Mouse (Mus musculus): ENCODE data around the gene Gm36864. TPM values are rescaled to one million over a fixed set of nuclear protein-coding genes. Genes with fewer than 3 reads are reported as not detected.

The Gm36864 gene
- polyA plus RNA-seq, 1 experiment, result not detected

DNA sequence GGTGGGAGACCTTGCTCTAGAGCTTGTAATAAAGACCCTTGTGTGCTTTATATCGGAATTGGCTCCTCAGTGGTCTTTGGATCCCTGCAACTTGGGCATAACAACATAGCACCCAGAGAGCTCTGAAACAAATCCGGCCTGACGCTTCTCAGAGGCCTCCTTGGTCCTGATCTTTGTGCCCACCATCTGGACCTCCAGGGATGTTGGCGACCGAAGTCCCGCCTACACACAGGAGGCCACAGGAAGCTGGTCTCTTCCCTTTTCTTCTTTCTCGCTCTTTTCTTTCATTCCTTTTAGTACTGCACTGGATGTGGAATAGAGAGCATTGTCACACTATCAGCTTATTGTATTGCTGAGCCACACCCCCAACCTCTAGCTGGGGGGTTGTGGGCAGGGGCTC lies 37.5 kb downstream of the Gm36864 start:
- Histone ChIP-seq H3K27me3 (ENCODE audit: control insufficient read depth, insufficient read depth, insufficient read length) (peaks cover 57% of the 10 kb centered on the region), H3K79me2 (ENCODE audit: control insufficient read depth, insufficient read depth) (no peaks in the 10 kb centered on the region), H3K4me2 (ENCODE audit: low read depth) (no peak overlapping the region), H3K4me3 (no peak overlapping the region), H3ac (ENCODE audit: control insufficient read depth, insufficient read length) (no peak overlapping the region), H3K36me3 (ENCODE audit: control insufficient read depth, insufficient read depth) (no peaks in the 10 kb centered on the region)
- no peak for TF ChIP-seq CEBPB (IDR thresholded peaks at IDR 0.05; ENCODE audit: insufficient read depth, poor library complexity, severe bottlenecking)
- no peak for TF ChIP-seq REST (IDR thresholded peaks at IDR 0.05; ENCODE audit: insufficient read depth, insufficient read length)
- no peak for TF ChIP-seq E2F4 (IDR thresholded peaks at IDR 0.05; ENCODE audit: insufficient read depth)
- TF ChIP-seq USF1 (IDR thresholded peaks at IDR 0.05; ENCODE audit: low read depth), result no peak
- no peak for TF ChIP-seq TCF12 (IDR thresholded peaks at IDR 0.05; ENCODE audit: insufficient read depth, poor library complexity, severe bottlenecking)
- no peak for TF ChIP-seq MYOG (IDR thresholded peaks at IDR 0.05; ENCODE audit: control insufficient read depth in 1 of 3, insufficient read depth in 1 of 3, insufficient read length in 2 of 3, low read depth in 2 of 3)
- TF ChIP-seq TCF3 (IDR thresholded peaks at IDR 0.05; ENCODE audit: insufficient read length, low read depth), result no peak
- TF ChIP-seq POLR2AphosphoS2 (IDR thresholded peaks at IDR 0.05; ENCODE audit: insufficient read length, low read depth), result no peak
- no peak for TF ChIP-seq SRF (IDR thresholded peaks at IDR 0.05; ENCODE audit: control insufficient read depth, insufficient read length, low read depth)
- no peak for TF ChIP-seq MYOD1 (IDR thresholded peaks at IDR 0.05; ENCODE audit: control insufficient read depth in 1 of 3, insufficient read length in 2 of 3, low read depth in 2 of 3)
- no peak for TF ChIP-seq POLR2A (IDR thresholded peaks at IDR 0.05; ENCODE audit: insufficient read length, low read depth)
- no peak for TF ChIP-seq MAX (IDR thresholded peaks at IDR 0.05; ENCODE audit: low read depth)

DNA sequence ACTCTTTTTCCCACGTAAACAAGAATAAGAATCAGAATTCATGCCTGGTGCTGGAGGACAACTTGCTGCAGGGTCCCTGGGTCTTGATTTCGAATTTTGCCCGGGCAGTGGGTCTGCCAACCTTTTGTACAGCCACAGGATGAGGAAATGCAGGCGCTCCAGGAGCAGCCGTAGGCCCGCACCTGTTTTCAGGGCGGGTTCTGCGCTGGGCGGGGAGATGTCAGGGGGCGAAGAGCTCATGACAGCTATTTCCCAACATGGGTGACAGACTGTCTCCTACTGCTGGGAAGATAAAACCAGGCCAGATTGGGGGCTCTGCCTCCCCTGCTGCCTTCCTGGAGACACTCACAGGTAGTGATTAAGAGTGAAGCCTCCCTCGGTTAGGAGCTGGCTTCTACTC lies 38.1 kb downstream of the Gm36864 start:
- H3K79me2 ChIP-seq (ENCODE audit: control insufficient read depth, insufficient read depth), result no peaks in the 10 kb centered on the region
- TF ChIP-seq POLR2A (IDR thresholded peaks at IDR 0.05; ENCODE audit: insufficient read length, low read depth) (no peak), E2F4 (IDR thresholded peaks at IDR 0.05; ENCODE audit: insufficient read depth) (no peak), TCF12 (IDR thresholded peaks at IDR 0.05; ENCODE audit: insufficient read depth, poor library complexity, severe bottlenecking) (no peak), CEBPB (IDR thresholded peaks at IDR 0.05; ENCODE audit: insufficient read depth, poor library complexity, severe bottlenecking) (no peak), USF1 (IDR thresholded peaks at IDR 0.05; ENCODE audit: low read depth) (no peak), MYOG (IDR thresholded peaks at IDR 0.05; ENCODE audit: control insufficient read depth in 1 of 3, insufficient read depth in 1 of 3, insufficient read length in 2 of 3, low read depth in 2 of 3) (no peak), SRF (IDR thresholded peaks at IDR 0.05; ENCODE audit: control insufficient read depth, insufficient read length, low read depth) (no peak), MYOD1 (IDR thresholded peaks at IDR 0.05; ENCODE audit: control insufficient read depth in 1 of 3, insufficient read length in 2 of 3, low read depth in 2 of 3) (no peak), TCF3 (IDR thresholded peaks at IDR 0.05; ENCODE audit: insufficient read length, low read depth) (no peak), MAX (IDR thresholded peaks at IDR 0.05; ENCODE audit: low read depth) (no peak), POLR2AphosphoS2 (IDR thresholded peaks at IDR 0.05; ENCODE audit: insufficient read length, low read depth) (no peak), REST (IDR thresholded peaks at IDR 0.05; ENCODE audit: insufficient read depth, insufficient read length) (no peak)
- H3K4me2 ChIP-seq (ENCODE audit: low read depth), result no peak overlapping the region
- no peak overlapping the region for H3K4me3 ChIP-seq
- H3ac ChIP-seq (ENCODE audit: control insufficient read depth, insufficient read length), result no peak overlapping the region
- H3K36me3 ChIP-seq (ENCODE audit: control insufficient read depth, insufficient read depth), result no peaks in the 10 kb centered on the region
- H3K27me3 ChIP-seq (ENCODE audit: control insufficient read depth, insufficient read depth, insufficient read length), result peaks cover 57% of the 10 kb centered on the region

DNA sequence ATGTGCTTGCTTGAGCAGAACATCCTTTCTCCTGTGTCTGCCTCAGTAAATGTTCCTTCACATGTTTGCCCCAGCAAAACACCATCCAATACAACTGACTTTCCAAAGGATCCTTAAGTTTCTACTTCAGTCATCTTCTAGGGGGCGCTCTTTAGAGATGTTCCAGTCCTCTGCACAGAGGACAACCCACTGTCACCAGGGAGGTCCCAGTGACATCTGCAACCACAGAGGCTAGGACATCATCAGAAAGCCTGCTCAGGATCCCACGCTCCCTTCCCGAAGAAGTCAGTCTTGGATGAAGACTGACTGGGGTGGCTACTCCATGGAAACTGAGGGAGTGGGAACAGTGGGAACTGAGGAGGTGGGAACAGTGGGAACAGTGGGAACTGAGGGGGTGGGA lies 39.6 kb downstream of the Gm36864 start:
- Histone ChIP-seq H3K27me3 (ENCODE audit: control insufficient read depth, insufficient read depth, insufficient read length) (peaks cover 56% of the 10 kb centered on the region), H3K79me2 (ENCODE audit: control insufficient read depth, insufficient read depth) (no peaks in the 10 kb centered on the region)
- TF ChIP-seq USF1 (IDR thresholded peaks at IDR 0.05; ENCODE audit: low read depth), result no peak
- no peak for TF ChIP-seq CEBPB (IDR thresholded peaks at IDR 0.05; ENCODE audit: insufficient read depth, poor library complexity, severe bottlenecking)
- no peak for TF ChIP-seq POLR2A (IDR thresholded peaks at IDR 0.05; ENCODE audit: insufficient read length, low read depth)
- TF ChIP-seq MYOG (IDR thresholded peaks at IDR 0.05; ENCODE audit: control insufficient read depth in 1 of 3, insufficient read depth in 1 of 3, insufficient read length in 2 of 3, low read depth in 2 of 3), result no peak
- TF ChIP-seq SRF (IDR thresholded peaks at IDR 0.05; ENCODE audit: control insufficient read depth, insufficient read length, low read depth), result no peak
- TF ChIP-seq TCF12 (IDR thresholded peaks at IDR 0.05; ENCODE audit: insufficient read depth, poor library complexity, severe bottlenecking), result no peak
- no peak for TF ChIP-seq MYOD1 (IDR thresholded peaks at IDR 0.05; ENCODE audit: control insufficient read depth in 1 of 3, insufficient read length in 2 of 3, low read depth in 2 of 3)
- TF ChIP-seq TCF3 (IDR thresholded peaks at IDR 0.05; ENCODE audit: insufficient read length, low read depth), result no peak
- no peak for TF ChIP-seq REST (IDR thresholded peaks at IDR 0.05; ENCODE audit: insufficient read depth, insufficient read length)
- no peak for TF ChIP-seq MAX (IDR thresholded peaks at IDR 0.05; ENCODE audit: low read depth)
- TF ChIP-seq E2F4 (IDR thresholded peaks at IDR 0.05; ENCODE audit: insufficient read depth), result no peak

DNA sequence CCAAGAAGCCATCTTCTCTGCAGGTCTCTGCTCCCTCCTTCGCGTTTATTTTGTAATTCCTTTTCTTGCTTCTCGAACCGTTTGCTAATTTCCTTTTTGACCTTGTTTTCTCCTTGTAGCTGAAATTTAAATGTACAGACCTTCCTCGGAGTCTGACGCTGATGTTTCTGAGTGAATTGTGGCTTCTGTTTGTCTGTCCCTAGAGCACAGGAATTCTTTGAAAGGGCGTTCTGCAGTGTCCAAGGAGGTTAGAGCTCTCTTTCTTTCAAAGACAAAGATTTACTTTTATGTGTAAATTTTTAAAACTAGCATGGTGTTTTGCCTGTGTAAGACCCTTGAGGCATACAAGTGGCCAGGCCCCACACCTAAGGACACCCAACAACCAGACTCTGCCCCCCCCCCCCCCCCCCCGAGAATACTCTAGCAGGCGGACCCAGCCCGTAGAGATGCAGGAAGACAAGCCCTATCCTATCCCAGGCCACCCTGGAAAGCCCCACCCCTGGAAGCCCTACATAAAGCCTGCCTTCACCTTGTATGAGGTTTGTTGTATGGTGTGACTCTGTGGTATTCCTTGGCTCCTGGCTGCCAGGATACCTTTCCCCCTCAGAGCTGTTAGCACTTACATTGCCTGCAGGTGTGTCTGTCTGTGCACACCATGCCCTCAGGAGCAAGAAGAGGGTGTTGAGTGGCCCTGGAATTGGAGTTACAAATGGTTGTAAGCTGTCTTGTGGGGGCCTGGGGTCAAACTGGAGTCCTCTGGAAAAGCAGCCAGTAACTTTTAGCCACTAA lies 40.7 kb downstream of the Gm36864 start:
- TF ChIP-seq CEBPB (IDR thresholded peaks at IDR 0.05; ENCODE audit: insufficient read depth, poor library complexity, severe bottlenecking) (no peak), REST (IDR thresholded peaks at IDR 0.05; ENCODE audit: insufficient read depth, insufficient read length) (no peak), POLR2A (IDR thresholded peaks at IDR 0.05; ENCODE audit: insufficient read length, low read depth) (no peak), POLR2AphosphoS2 (IDR thresholded peaks at IDR 0.05; ENCODE audit: insufficient read length, low read depth) (no peak), MYOD1 (IDR thresholded peaks at IDR 0.05; ENCODE audit: control insufficient read depth in 1 of 3, insufficient read length in 2 of 3, low read depth in 2 of 3) (no peak), USF1 (IDR thresholded peaks at IDR 0.05; ENCODE audit: low read depth) (no peak), MAX (IDR thresholded peaks at IDR 0.05; ENCODE audit: low read depth) (no peak), SRF (IDR thresholded peaks at IDR 0.05; ENCODE audit: control insufficient read depth, insufficient read length, low read depth) (no peak), E2F4 (IDR thresholded peaks at IDR 0.05; ENCODE audit: insufficient read depth) (no peak), MYOG (IDR thresholded peaks at IDR 0.05; ENCODE audit: control insufficient read depth in 1 of 3, insufficient read depth in 1 of 3, insufficient read length in 2 of 3, low read depth in 2 of 3) (no peak), TCF3 (IDR thresholded peaks at IDR 0.05; ENCODE audit: insufficient read length, low read depth) (no peak), TCF12 (IDR thresholded peaks at IDR 0.05; ENCODE audit: insufficient read depth, poor library complexity, severe bottlenecking) (no peak)
- Histone ChIP-seq H3K79me2 (ENCODE audit: control insufficient read depth, insufficient read depth) (no peaks in the 10 kb centered on the region), H3K4me3 (no peak overlapping the region), H3K27me3 (ENCODE audit: control insufficient read depth, insufficient read depth, insufficient read length) (peaks cover 58% of the 10 kb centered on the region), H3K36me3 (ENCODE audit: control insufficient read depth, insufficient read depth) (no peaks in the 10 kb centered on the region), H3K4me2 (ENCODE audit: low read depth) (no peak overlapping the region), H3ac (ENCODE audit: control insufficient read depth, insufficient read length) (no peak overlapping the region)

More for the DNA sequence above, 39.6 kb downstream of the Gm36864 start:
- H3ac ChIP-seq (ENCODE audit: control insufficient read depth, insufficient read length), result no peak overlapping the region
- no peaks in the 10 kb centered on the region for H3K36me3 ChIP-seq (ENCODE audit: control insufficient read depth, insufficient read depth)
- H3K4me2 ChIP-seq (ENCODE audit: low read depth), result no peak overlapping the region
- no peak overlapping the region for H3K4me3 ChIP-seq

All from myocyte (in vitro differentiated cells).